Mouse (Mus musculus) thymus, adult 2 months (tissue): ENCODE data around the gene Ros1.

Experiments used
- CTCF ChIP-seq: fragments of 200-500 bp; IDR thresholded peaks from 2 replicates; pipeline ENCODE4 v1.5.1; 2012; ENCODE audit warnings: mild to moderate bottlenecking, control low read depth, low read length, moderate library complexity, borderline replicate concordance; ENCODE audit not compliant: control insufficient read depth, poor library complexity, insufficient read depth; ENCODE audit errors: extremely low read depth
- POLR2A ChIP-seq: fragments of 200-500 bp; IDR thresholded peaks from 2 replicates; pipeline ENCODE4 v1.6.1; 2012; ENCODE audit warnings: mild to moderate bottlenecking, low read length, control low read depth, moderate library complexity; ENCODE audit not compliant: control insufficient read depth, poor library complexity, insufficient read depth; ENCODE audit errors: extremely low read depth

DNA sequence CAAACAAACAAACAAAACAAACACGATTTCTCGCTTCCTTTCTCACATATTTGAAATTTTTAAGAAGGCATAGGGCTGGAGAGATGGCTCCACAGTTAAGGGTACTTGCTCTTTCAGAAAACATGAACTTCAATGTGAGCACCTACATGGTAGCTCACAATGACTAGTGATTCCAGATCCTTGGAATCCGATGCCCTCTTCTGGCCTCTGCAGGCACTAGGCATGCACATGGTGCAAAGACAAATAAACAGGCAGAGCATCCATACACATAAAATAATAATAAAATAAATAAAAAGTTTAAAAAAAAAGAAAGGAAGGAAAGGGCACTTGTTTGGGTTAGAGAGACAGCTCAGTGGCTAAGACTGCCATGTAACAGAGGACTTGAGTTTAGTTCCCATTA is 12.2 kb downstream of the Ros1 start:
- TF ChIP-seq CTCF, result no peak
- TF ChIP-seq POLR2A, result no peak
